Mouse (Mus musculus): ENCODE data around the gene Abcg4.
"Not testable (repeated sequence)": the region's sequence is repeated elsewhere in the genome, so short reads cannot be mapped to it uniquely, and the experiment has no call there.

Gene Abcg4

GRCm38 (mm10) chr9:44319887-44320798, 31.7 kb upstream of the Abcg4 start, which contains the start of gene C2cd2l:
C2cd2l (minus strand) TSS chr9:44320285.
- DNase-seq (ENCODE audit: low spot score in 2 of 2) = peak; percentile 96 to 98

GRCm38 (mm10) chr9:44319105-44319886, 30.9 kb upstream of the Abcg4 start:
- DNase-seq (ENCODE audit: low spot score in 2 of 2) = peak; percentile 57 to 58

GRCm38 (mm10) chr9:44318826-44319095, 30.3 kb upstream of the Abcg4 start:
- DNase-seq (ENCODE audit: low spot score in 2 of 2) = no peak

- no peak for DNase-seq (ENCODE audit: low spot score in 2 of 2)
Measured at GRCm38 (mm10) chr9:44318076-44318825, 29.8 kb upstream of the Abcg4 start.

GRCm38 (mm10) chr9:44317452-44317851, 29.0 kb upstream of the Abcg4 start:
- no peak for DNase-seq (ENCODE audit: low spot score in 2 of 2)

GRCm38 (mm10) chr9:44314910-44315309, 26.5 kb upstream of the Abcg4 start:
- no peak for DNase-seq (ENCODE audit: low spot score in 2 of 2)

GRCm38 (mm10) chr9:44314257-44314547, 25.8 kb upstream of the Abcg4 start:
- DNase-seq (ENCODE audit: low spot score in 2 of 2) = no peak

- peak; percentile 89 to 91 for DNase-seq (ENCODE audit: low spot score in 2 of 2)
Measured at GRCm38 (mm10) chr9:44313476-44314256, 25.3 kb upstream of the Abcg4 start.

- no peak for DNase-seq (ENCODE audit: low spot score in 2 of 2)
Measured at GRCm38 (mm10) chr9:44311136-44312134, 23.0 kb upstream of the Abcg4 start.

- DNase-seq (ENCODE audit: low spot score in 2 of 2) = no peak
Measured at GRCm38 (mm10) chr9:44310750-44311135, 22.3 kb upstream of the Abcg4 start.

GRCm38 (mm10) chr9:44309756-44310155, 21.3 kb upstream of the Abcg4 start:
- no peak for DNase-seq (ENCODE audit: low spot score in 2 of 2)

GRCm38 (mm10) chr9:44307248-44307647, 18.8 kb upstream of the Abcg4 start:
- no peak for DNase-seq (ENCODE audit: low spot score in 2 of 2)

- peak in 1 of 2 experiments; percentile 28 for DNase-seq (ENCODE audit: low spot score in 2 of 2)
Measured at GRCm38 (mm10) chr9:44306532-44306931, 18.1 kb upstream of the Abcg4 start.

GRCm38 (mm10) chr9:44305466-44306079, 17.2 kb upstream of the Abcg4 start, which contains the start of gene Hinfp:
Hinfp (minus strand) TSS chr9:44305671.
- peak; percentile 100 for DNase-seq (ENCODE audit: low spot score in 2 of 2)

GRCm38 (mm10) chr9:44300001-44300400, 11.6 kb upstream of the Abcg4 start:
- DNase-seq (ENCODE audit: low spot score in 2 of 2) = not testable (repeated sequence)

- DNase-seq (ENCODE audit: low spot score in 2 of 2) = peak in 1 of 2 experiments; percentile 57
Measured at GRCm38 (mm10) chr9:44292490-44292889, 4.1 kb upstream of the Abcg4 start.

- DNase-seq (ENCODE audit: low spot score in 2 of 2) = no peak
Measured at GRCm38 (mm10) chr9:44288959-44289291, 510 bp upstream of the Abcg4 start.

- peak; percentile 61 to 64 for DNase-seq (ENCODE audit: low spot score in 2 of 2)
Measured at GRCm38 (mm10) chr9:44287401-44288075, 877 bp downstream of the Abcg4 start.

- DNase-seq (ENCODE audit: low spot score in 2 of 2) = no peak
Measured at GRCm38 (mm10) chr9:44287003-44287400, 1.4 kb downstream of the Abcg4 start.
